Mouse (Mus musculus) activated CD4-positive, CD25-positive, alpha-beta regulatory T cell, adult 4 months (primary cell): ENCODE data around the gene Fhit. TPM values are rescaled to one million over a fixed set of nuclear protein-coding genes. Genes with fewer than 3 reads are reported as not detected.

Source experiments
- ATAC-seq: one replicate; pipeline ENCODE4 v1.8.0; 2017
- polyA plus RNA-seq, 2 experiments: library from polyadenylated mRNA; unstranded; fragments of 100-300 nt; shearing (Covaris generic); gene quantifications; one replicate each; pipeline ENCODE4 v1.2.1; 2017

The Fhit gene
- polyA plus RNA-seq, 2 experiments from 2014 or later, result 4.9 to 7.5 TPM

- ATAC-seq, result no peak
Observed at GRCm38 (mm10) chr14:9658445-9658844, 1503.4 kb downstream of the Fhit start.

- no peak for ATAC-seq
Observed at GRCm38 (mm10) chr14:9651417-9651816, 1510.4 kb downstream of the Fhit start.

- ATAC-seq, result no peak
Observed at GRCm38 (mm10) chr14:9648416-9648815, 1513.4 kb downstream of the Fhit start.

GRCm38 (mm10) chr14:9646233-9646632 lies 1515.6 kb downstream of the Fhit start:
- no peak for ATAC-seq

- ATAC-seq, result no peak
Observed at GRCm38 (mm10) chr14:9644216-9645166, 1517.3 kb downstream of the Fhit start.

- ATAC-seq, result no peak
Observed at GRCm38 (mm10) chr14:9643700-9644099, 1518.1 kb downstream of the Fhit start.

- ATAC-seq, result no peak
Observed at GRCm38 (mm10) chr14:9642628-9643027, 1519.2 kb downstream of the Fhit start.

- ATAC-seq, result no peak
Observed at GRCm38 (mm10) chr14:9642068-9642467, 1519.8 kb downstream of the Fhit start.

- ATAC-seq, result no peak
Observed at GRCm38 (mm10) chr14:9634247-9634991, 1527.4 kb downstream of the Fhit start.

GRCm38 (mm10) chr14:9632537-9632936 lies 1529.3 kb downstream of the Fhit start:
- ATAC-seq, result no peak

GRCm38 (mm10) chr14:9623219-9624043 lies 1538.4 kb downstream of the Fhit start:
- ATAC-seq, result no peak

GRCm38 (mm10) chr14:9620902-9621540 lies 1540.8 kb downstream of the Fhit start:
- ATAC-seq, result no peak

GRCm38 (mm10) chr14:9619840-9620239 lies 1542.0 kb downstream of the Fhit start:
- no peak for ATAC-seq

- ATAC-seq, result no peak
Observed at GRCm38 (mm10) chr14:9613126-9613525, 1548.7 kb downstream of the Fhit start.

GRCm38 (mm10) chr14:9609120-9609519 lies 1552.7 kb downstream of the Fhit start:
- no peak for ATAC-seq

GRCm38 (mm10) chr14:9606584-9607377 lies 1555.1 kb downstream of the Fhit start:
- ATAC-seq, result no peak

- ATAC-seq, result no peak
Observed at GRCm38 (mm10) chr14:9600271-9600670, 1561.6 kb downstream of the Fhit start.

GRCm38 (mm10) chr14:9597460-9597977 lies 1564.3 kb downstream of the Fhit start:
- no peak for ATAC-seq

GRCm38 (mm10) chr14:9589121-9589520 lies 1572.7 kb downstream of the Fhit start:
- ATAC-seq, result no peak

- ATAC-seq, result no peak
Observed at GRCm38 (mm10) chr14:9587900-9588299, 1573.9 kb downstream of the Fhit start.
